Mouse (Mus musculus) hindbrain, embryonic 11.5 days (tissue): Measurements from ENCODE around the gene Unc13c. TPM values are rescaled to one million over a fixed set of nuclear protein-coding genes. Genes with fewer than 3 reads are reported as not detected.

ENCODE experiments used
- ATAC-seq: fragments of 200-750 bp; cut with Nextera tagmentation; 2 replicates; pipeline ENCODE4 v1.8.0; 2017; ENCODE audit warnings: mild to moderate bottlenecking, moderate TSS enrichment, moderate library complexity; ENCODE audit not compliant: low FRiP score
- DNase-seq: peaks from one replicate; pipeline ENCODE4 v3.0.0-alpha.2; 2015; ENCODE audit warnings: low spot score
- H3K27ac ChIP-seq: fragments of 300-500 bp; sonication (generic); 2 replicates; pipeline ENCODE4 v1.5.1; 2014; ENCODE audit warnings: mild to moderate bottlenecking, low read depth, low read length
- H3K27me3 ChIP-seq: fragments of 300-500 bp; sonication (generic); 2 replicates; pipeline ENCODE4 v1.6.1; 2014; ENCODE audit warnings: mild to moderate bottlenecking, low read length, moderate library complexity, mixed read lengths; ENCODE audit not compliant: control insufficient read depth, insufficient read depth
- H3K36me3 ChIP-seq: fragments of 300-500 bp; sonication (generic); 2 replicates; pipeline ENCODE4 v1.6.1; 2014; ENCODE audit warnings: mild to moderate bottlenecking, low read length, moderate library complexity, mixed read lengths; ENCODE audit not compliant: control insufficient read depth, insufficient read depth
- H3K4me1 ChIP-seq: fragments of 300-500 bp; sonication (generic); replicated peaks from 2 replicates; pipeline ENCODE4 v1.6.1; 2014; ENCODE audit warnings: low read length, mixed read lengths; ENCODE audit not compliant: control insufficient read depth, insufficient read depth
- H3K4me2 ChIP-seq: fragments of 300-500 bp; sonication (generic); replicated peaks from 2 replicates; pipeline ENCODE4 v1.6.1; 2014; ENCODE audit warnings: mild to moderate bottlenecking, low read depth, low read length
- H3K4me3 ChIP-seq: fragments of 300-500 bp; sonication (generic); 2 replicates; pipeline ENCODE4 v1.5.1; 2014; ENCODE audit warnings: low read depth, low read length
- H3K9ac ChIP-seq: fragments of 300-500 bp; sonication (generic); 2 replicates; pipeline ENCODE4 v1.6.1; 2014; ENCODE audit warnings: low read depth, low read length
- H3K9me3 ChIP-seq: fragments of 300-500 bp; sonication (generic); 2 replicates; pipeline ENCODE4 v1.6.1; 2016; ENCODE audit warnings: low read length; ENCODE audit not compliant: control insufficient read depth
- WGBS: fragments of 180-500 bp; shearing (Covaris S2); extraction: QIAGEN DNeasy Blood & Tissue Kit; methylation state at CpG from one replicate; pipeline ENCODE4 v1.1.7; 2014; 5-methylcytosine and 5-hydroxymethylcytosine counted together
- polyA plus RNA-seq: library from polyadenylated mRNA; unstranded; fragments of >200 nt; fragmentation: Nextera tagmentation; extraction: Ambion mirVana; gene quantifications from 2 replicates; pipeline ENCODE4 v1.2.1, GENCODE M21; 2014

The Unc13c gene
- polyA plus RNA-seq, 1 experiment from 2014 or later = 0.34 TPM

DNA sequence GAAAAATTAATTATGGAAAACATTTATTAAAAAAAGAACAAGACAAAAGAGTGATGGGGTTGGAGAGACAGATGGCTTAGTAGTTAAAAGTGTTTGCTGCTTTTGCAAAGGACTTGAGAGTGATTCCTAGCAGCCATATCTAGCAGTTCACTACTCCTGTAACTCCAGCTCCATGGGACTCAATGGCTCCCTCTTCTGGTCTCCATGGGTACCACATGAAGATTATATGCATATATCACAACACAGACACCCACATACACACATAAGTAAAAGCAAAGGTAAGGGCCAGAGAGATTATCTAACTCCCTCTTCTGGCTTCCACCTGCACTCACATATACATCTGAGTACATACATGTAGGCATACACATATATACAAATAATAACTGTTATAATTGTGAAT, 519.5 kb downstream of the Unc13c start:
- Histone ChIP-seq H3K36me3 (no peaks in the 10 kb centered on the region), H3K9me3 (no peaks in the 10 kb centered on the region), H3K9ac (no peak overlapping the region), H3K4me3 (no peak overlapping the region), H3K27ac (no peak overlapping the region), H3K4me2 (no peak overlapping the region), H3K27me3 (no peaks in the 10 kb centered on the region), H3K4me1 (no peaks in the 10 kb centered on the region)
- DNase-seq (no peak), ATAC-seq (no peak)

DNA sequence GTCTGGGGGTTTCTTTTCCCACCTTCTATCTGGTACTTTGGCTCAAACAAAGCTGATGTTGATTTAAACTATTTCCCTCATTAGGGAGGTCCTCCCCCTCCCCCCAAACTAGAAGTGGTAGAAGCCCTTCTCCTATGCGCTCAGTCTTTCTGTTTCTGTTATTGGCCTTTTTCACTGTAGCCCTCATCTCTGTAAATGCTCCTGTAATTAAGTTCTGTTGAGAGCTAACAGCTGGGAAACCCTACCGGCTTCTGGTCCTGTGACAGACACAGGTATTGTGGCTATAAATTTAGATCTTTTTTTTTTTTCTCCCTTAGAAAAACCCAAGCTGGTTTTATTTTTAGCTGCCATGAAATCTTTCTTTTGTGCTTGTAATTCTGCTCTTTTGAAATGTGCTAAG, 536.8 kb downstream of the Unc13c start:
- H3K27me3 ChIP-seq = no peaks in the 10 kb centered on the region

More for the DNA sequence above, 536.8 kb downstream of the Unc13c start:
- no peak overlapping the region for H3K4me2 ChIP-seq
- H3K4me1 ChIP-seq = no peaks in the 10 kb centered on the region
- no peaks in the 10 kb centered on the region for H3K36me3 ChIP-seq
- ATAC-seq (no peak), DNase-seq (no peak)
- H3K9ac ChIP-seq = no peak overlapping the region
- WGBS = 84% methylated on average over 2 of the region's 2 CpGs
- H3K4me3 ChIP-seq = no peak overlapping the region
- H3K9me3 ChIP-seq = no peaks in the 10 kb centered on the region
- H3K27ac ChIP-seq = no peak overlapping the region

Other genes starting within 250 kb of the Unc13c start
- 0.33 and 0.68 TPM in 2 replicates for gene Wdr72, start 141.4 kb upstream of the Unc13c start, polyA plus RNA-seq